Mouse (Mus musculus): ENCODE data around the gene Arfgef3.
"Not testable (repeated sequence)": the region's sequence is repeated elsewhere in the genome, so short reads cannot be mapped to it uniquely, and the experiment has no call there.

Arfgef3 gene

GRCm38 (mm10) chr10:18584188-18584587, 159.6 kb downstream of the Arfgef3 start:
- no peak for DNase-seq (ENCODE audit: low spot score)

GRCm38 (mm10) chr10:18572581-18572980, 171.2 kb downstream of the Arfgef3 start:
- no peak for DNase-seq (ENCODE audit: low spot score)

- DNase-seq (ENCODE audit: low spot score) = no peak
These were observed 180.8 kb downstream of the Arfgef3 start for GRCm38 (mm10) chr10:18562940-18563339.

GRCm38 (mm10) chr10:18561445-18561844, 182.3 kb downstream of the Arfgef3 start:
- no peak for DNase-seq (ENCODE audit: low spot score)

GRCm38 (mm10) chr10:18559076-18559475, 184.7 kb downstream of the Arfgef3 start:
- not testable (repeated sequence) for DNase-seq (ENCODE audit: low spot score)

- DNase-seq (ENCODE audit: low spot score) = no peak
These were observed 194.2 kb downstream of the Arfgef3 start for GRCm38 (mm10) chr10:18549321-18550216.

- no peak for DNase-seq (ENCODE audit: low spot score)
These were observed 196.4 kb downstream of the Arfgef3 start for GRCm38 (mm10) chr10:18547381-18547780.

GRCm38 (mm10) chr10:18545813-18546235, 197.9 kb downstream of the Arfgef3 start, which contains the start of gene Hebp2:
TSS of gene Hebp2 (minus strand) at chr10:18546076.
- DNase-seq (ENCODE audit: low spot score) = no peak

GRCm38 (mm10) chr10:18545309-18545708, 198.4 kb downstream of the Arfgef3 start:
- DNase-seq (ENCODE audit: low spot score) = no peak

GRCm38 (mm10) chr10:18536889-18537288, 206.9 kb downstream of the Arfgef3 start:
- DNase-seq (ENCODE audit: low spot score) = no peak

- DNase-seq (ENCODE audit: low spot score) = no peak
These were observed 211.5 kb downstream of the Arfgef3 start for GRCm38 (mm10) chr10:18532293-18532692.
